Mouse (Mus musculus) myocyte (in vitro differentiated cells): ENCODE results near the gene Krtap4-16. TPM values are rescaled to one million over a fixed set of nuclear protein-coding genes. Genes with fewer than 3 reads are reported as not detected.
"Not testable (repeated sequence)": the region's sequence is repeated elsewhere in the genome, so short reads cannot be mapped to it uniquely, and the experiment has no call there.

Experiments used
- H3K27me3 ChIP-seq: one replicate; pipeline ENCODE4 v1.6.1; 2011; ENCODE audit not compliant: control insufficient read depth, insufficient read depth, insufficient read length
- H3K36me3 ChIP-seq: one replicate; pipeline ENCODE4 v1.6.1; 2011; ENCODE audit not compliant: control insufficient read depth, insufficient read depth
- H3K4me2 ChIP-seq: one replicate; pipeline ENCODE4 v1.6.1; 2011; ENCODE audit warnings: low read depth, control low read depth
- H3K4me3 ChIP-seq: one replicate; pipeline ENCODE4 v1.5.1; 2011; ENCODE audit warnings: mild to moderate bottlenecking, control low read depth, moderate library complexity
- H3K79me2 ChIP-seq: one replicate; pipeline ENCODE4 v1.6.1; 2011; ENCODE audit not compliant: control insufficient read depth, insufficient read depth
- H3ac ChIP-seq: one replicate; pipeline ENCODE4 v1.6.1; 2011; ENCODE audit not compliant: control insufficient read depth, insufficient read length
- CEBPB ChIP-seq: IDR thresholded peaks from 2 replicates; pipeline ENCODE4 v1.6.1; 2011; ENCODE audit warnings: mild to moderate bottlenecking, moderate library complexity; ENCODE audit not compliant: poor library complexity, insufficient read depth, severe bottlenecking
- E2F4 ChIP-seq: IDR thresholded peaks from one replicate; pipeline ENCODE4 v1.6.1; 2011; ENCODE audit warnings: mild to moderate bottlenecking, control low read depth, moderate library complexity; ENCODE audit not compliant: insufficient read depth
- MAX ChIP-seq: IDR thresholded peaks from one replicate; pipeline ENCODE4 v1.6.1; 2011; ENCODE audit warnings: low read depth, mild to moderate bottlenecking, control low read depth
- MYOD1 ChIP-seq, 3 experiments: IDR thresholded peaks; one replicate each; pipeline ENCODE4 v1.6.1; 2011; ENCODE audit warnings: control low read depth in 2 of 3, low read depth in 2 of 3, mild to moderate bottlenecking in 2 of 3, moderate library complexity in 1 of 3; ENCODE audit not compliant: insufficient read length in 2 of 3, control insufficient read depth in 1 of 3
- MYOG ChIP-seq, 3 experiments: IDR thresholded peaks; one replicate each; pipeline ENCODE4 v1.6.1; 2011; ENCODE audit warnings: control low read depth in 2 of 3, low read depth in 2 of 3, mild to moderate bottlenecking in 2 of 3; ENCODE audit not compliant: insufficient read length in 2 of 3, control insufficient read depth in 1 of 3, insufficient read depth in 1 of 3
- POLR2A ChIP-seq: IDR thresholded peaks from one replicate; pipeline ENCODE4 v1.6.1; 2011; ENCODE audit warnings: low read depth, mild to moderate bottlenecking, control low read depth, moderate library complexity; ENCODE audit not compliant: insufficient read length
- POLR2AphosphoS2 ChIP-seq: IDR thresholded peaks from one replicate; pipeline ENCODE4 v1.6.1; 2011; ENCODE audit warnings: low read depth, control low read depth; ENCODE audit not compliant: insufficient read length
- REST ChIP-seq: IDR thresholded peaks from one replicate; pipeline ENCODE4 v1.6.1; 2011; ENCODE audit warnings: mild to moderate bottlenecking, control low read depth, moderate library complexity; ENCODE audit not compliant: insufficient read depth, insufficient read length
- SRF ChIP-seq: IDR thresholded peaks from one replicate; pipeline ENCODE4 v1.6.1; 2011; ENCODE audit warnings: low read depth; ENCODE audit not compliant: control insufficient read depth, insufficient read length
- TCF12 ChIP-seq: IDR thresholded peaks from one replicate; pipeline ENCODE4 v1.6.1; 2011; ENCODE audit warnings: mild to moderate bottlenecking, control low read depth; ENCODE audit not compliant: poor library complexity, insufficient read depth, severe bottlenecking
- TCF3 ChIP-seq: IDR thresholded peaks from one replicate; pipeline ENCODE4 v1.6.1; 2011; ENCODE audit warnings: low read depth, control low read depth; ENCODE audit not compliant: insufficient read length
- USF1 ChIP-seq: IDR thresholded peaks from one replicate; pipeline ENCODE4 v1.6.1; 2011; ENCODE audit warnings: low read depth, mild to moderate bottlenecking, control low read depth, moderate library complexity
- polyA plus RNA-seq: library from polyadenylated mRNA; unstranded; fragments of >200 nt; fragmentation: generic; extraction: Trizol; gene quantifications from one replicate; pipeline ENCODE4 v1.2.1, GENCODE M21; 2012; ENCODE audit warnings: missing spikeins

The Krtap4-16 gene
- not detected for polyA plus RNA-seq

- H3K36me3 ChIP-seq, result no peaks in the 10 kb centered on the region
- no peaks in the 10 kb centered on the region for H3K79me2 ChIP-seq
- H3K4me3 ChIP-seq, result no peak within 1 kb of the TSS
- H3K27me3 ChIP-seq, result no peaks in the 10 kb centered on the region
- no peak for TF ChIP-seq POLR2A
- TF ChIP-seq POLR2AphosphoS2, result no peak
- TF ChIP-seq CEBPB, result no peak
- TF ChIP-seq REST, result no peak
- no peak for TF ChIP-seq MYOG (IDR thresholded peaks at IDR 0.05; ENCODE audit: control insufficient read depth in 1 of 3, insufficient read depth in 1 of 3, insufficient read length in 2 of 3, low read depth in 2 of 3)
- TF ChIP-seq SRF, result no peak
- TF ChIP-seq TCF12, result no peak
- TF ChIP-seq MAX, result no peak
- no peak for TF ChIP-seq MYOD1 (IDR thresholded peaks at IDR 0.05; ENCODE audit: control insufficient read depth in 1 of 3, insufficient read length in 2 of 3, low read depth in 2 of 3)
- TF ChIP-seq USF1, result no peak
- TF ChIP-seq E2F4, result no peak
- TF ChIP-seq TCF3, result no peak
- H3K4me2 ChIP-seq, result no peak within 1 kb of the TSS
- no peak within 1 kb of the TSS for H3ac ChIP-seq
These were observed at the start of gene Krtap4-16 for GRCm38 (mm10) chr11:99851508-99851907. Krtap4-16 (minus strand) TSS chr11:99851608.

- not testable (repeated sequence) for H3ac ChIP-seq, H3K79me2 ChIP-seq, H3K4me3 ChIP-seq, H3K27me3 ChIP-seq, H3K36me3 ChIP-seq, H3K4me2 ChIP-seq
These were observed 27.5 kb upstream of the Krtap4-16 start, which contains the start of gene Gm11567 for GRCm38 (mm10) chr11:99878887-99879286. Gm11567 (plus strand) TSS chr11:99879187.

GRCm38 (mm10) chr11:99873089-99873488, 21.7 kb upstream of the Krtap4-16 start, which contains the start of gene Krtap9-1:
Krtap9-1 (plus strand) TSS chr11:99873389.
- not testable (repeated sequence) for H3K79me2 ChIP-seq, H3K36me3 ChIP-seq, H3K27me3 ChIP-seq, H3K4me3 ChIP-seq, H3ac ChIP-seq, H3K4me2 ChIP-seq

- H3K4me3 ChIP-seq, H3K27me3 ChIP-seq, H3K4me2 ChIP-seq, H3K79me2 ChIP-seq, H3ac ChIP-seq, H3K36me3 ChIP-seq: not testable (repeated sequence)
These were observed 12.8 kb upstream of the Krtap4-16 start, which contains the start of gene Gm11559 for GRCm38 (mm10) chr11:99864176-99864575. Gm11559 (plus strand) TSS chr11:99864476.

- no peaks in the 10 kb centered on the region for H3K27me3 ChIP-seq
- H3K79me2 ChIP-seq, result no peaks in the 10 kb centered on the region
- no peak for TF ChIP-seq POLR2AphosphoS2
- TF ChIP-seq CEBPB, result no peak
- no peak for TF ChIP-seq TCF12
- no peak for TF ChIP-seq TCF3
- no peak for TF ChIP-seq MYOG (IDR thresholded peaks at IDR 0.05; ENCODE audit: control insufficient read depth in 1 of 3, insufficient read depth in 1 of 3, insufficient read length in 2 of 3, low read depth in 2 of 3)
- no peak for TF ChIP-seq REST
- no peak for TF ChIP-seq SRF
- TF ChIP-seq MAX, result no peak
- no peak for TF ChIP-seq E2F4
- TF ChIP-seq MYOD1 (IDR thresholded peaks at IDR 0.05; ENCODE audit: control insufficient read depth in 1 of 3, insufficient read length in 2 of 3, low read depth in 2 of 3), result no peak
- no peak for TF ChIP-seq USF1
- no peak for TF ChIP-seq POLR2A
- H3K4me2 ChIP-seq, result no peak overlapping the region
- no peak overlapping the region for H3ac ChIP-seq
- H3K36me3 ChIP-seq, result no peaks in the 10 kb centered on the region
- H3K4me3 ChIP-seq, result no peak overlapping the region
These were observed 7.4 kb upstream of the Krtap4-16 start for GRCm38 (mm10) chr11:99858761-99859160.

- no peaks in the 10 kb centered on the region for H3K27me3 ChIP-seq
- no peak within 1 kb of the TSS for H3ac ChIP-seq
- H3K4me2 ChIP-seq, result no peak within 1 kb of the TSS
- H3K4me3 ChIP-seq, result no peak within 1 kb of the TSS
- H3K36me3 ChIP-seq, result no peaks in the 10 kb centered on the region
- no peaks in the 10 kb centered on the region for H3K79me2 ChIP-seq
- TF ChIP-seq E2F4 (no peak), REST (no peak), MYOG (IDR thresholded peaks at IDR 0.05; ENCODE audit: control insufficient read depth in 1 of 3, insufficient read depth in 1 of 3, insufficient read length in 2 of 3, low read depth in 2 of 3) (no peak), MYOD1 (IDR thresholded peaks at IDR 0.05; ENCODE audit: control insufficient read depth in 1 of 3, insufficient read length in 2 of 3, low read depth in 2 of 3) (no peak), SRF (no peak), TCF12 (no peak)
These were observed 6.2 kb upstream of the Krtap4-16 start, which contains the start of gene Gm11568 for GRCm38 (mm10) chr11:99857617-99858016. Gm11568 (plus strand) TSS chr11:99857917.
